Mouse (Mus musculus): Measurements from ENCODE around the gene Adgrg6.

Gene Adgrg6

GRCm38 (mm10) chr10:14544941-14545717 lies at the start of gene Adgrg6:
Gene Adgrg6, minus strand, starts transcription at chr10:14545659.
- DNase-seq (ENCODE audit: low read depth, low spot score), result no peak

DNA sequence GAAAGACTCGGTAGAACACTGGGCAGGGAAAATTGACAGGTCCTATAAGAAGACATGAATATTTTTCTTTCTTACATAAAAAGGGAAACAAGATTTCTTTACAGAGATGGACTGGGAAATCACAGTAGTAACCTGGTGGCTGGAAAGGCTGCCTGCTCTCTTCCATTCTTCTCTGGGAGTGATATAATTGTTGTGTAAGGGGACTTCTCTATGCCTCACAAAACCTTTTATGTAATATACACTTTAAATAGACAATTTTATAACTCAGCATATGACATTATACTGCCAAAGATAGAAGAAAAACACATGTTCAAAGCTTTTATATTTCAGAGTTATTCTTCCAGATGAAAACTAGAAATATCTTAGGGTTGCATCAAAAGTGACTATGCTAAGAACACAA lies 46.8 kb upstream of the Adgrg6 start:
- DNase-seq (ENCODE audit: low read depth, low spot score), result no peak

GRCm38 (mm10) chr10:14590816-14591215 lies 45.4 kb upstream of the Adgrg6 start:
- DNase-seq (ENCODE audit: low read depth, low spot score), result no peak

DNA sequence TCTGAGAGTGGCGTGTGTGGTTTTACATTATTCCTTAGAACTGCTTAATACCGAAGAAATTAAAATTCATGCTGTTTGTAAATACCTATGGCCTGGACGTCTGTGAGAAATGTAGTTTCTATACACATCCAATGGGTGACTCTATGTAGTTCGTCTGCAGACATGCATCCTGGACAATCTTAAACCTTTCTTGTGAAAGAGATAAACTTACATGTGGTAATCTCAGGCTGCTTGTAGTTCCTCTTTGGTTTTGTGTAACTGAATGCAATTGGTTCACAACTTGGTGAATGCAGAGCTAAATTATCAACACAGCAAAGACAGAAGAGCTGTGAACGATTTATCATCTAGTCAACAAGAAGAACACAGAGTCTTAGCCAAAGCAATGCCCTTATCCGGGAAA lies 44.2 kb upstream of the Adgrg6 start:
- DNase-seq (ENCODE audit: low read depth, low spot score), result no peak

GRCm38 (mm10) chr10:14583496-14583895 lies 38.0 kb upstream of the Adgrg6 start:
- DNase-seq (ENCODE audit: low read depth, low spot score), result no peak

DNA sequence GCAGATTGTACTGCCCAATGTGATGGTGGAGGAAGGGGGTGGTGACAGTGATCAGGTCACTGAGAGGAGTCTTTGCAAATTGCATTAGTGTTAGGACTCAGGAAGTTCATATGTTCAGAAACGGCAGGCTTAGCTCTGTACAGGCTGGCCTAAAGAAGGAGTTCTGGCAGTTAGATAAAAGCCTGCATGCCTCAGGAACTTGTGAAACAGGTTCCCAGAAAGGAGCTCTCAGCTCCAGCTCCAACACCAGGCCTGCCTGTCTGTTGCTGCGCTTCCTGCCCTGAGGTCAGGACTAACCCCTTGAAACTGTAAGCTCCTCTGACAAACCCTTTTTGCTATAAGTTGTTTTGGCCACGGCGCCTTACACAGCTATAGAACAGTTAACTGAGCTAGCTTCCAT lies 28.8 kb upstream of the Adgrg6 start:
- DNase-seq (ENCODE audit: low read depth, low spot score), result no peak

GRCm38 (mm10) chr10:14571143-14571542 lies 25.7 kb upstream of the Adgrg6 start:
- DNase-seq (ENCODE audit: low read depth, low spot score), result no peak

DNA sequence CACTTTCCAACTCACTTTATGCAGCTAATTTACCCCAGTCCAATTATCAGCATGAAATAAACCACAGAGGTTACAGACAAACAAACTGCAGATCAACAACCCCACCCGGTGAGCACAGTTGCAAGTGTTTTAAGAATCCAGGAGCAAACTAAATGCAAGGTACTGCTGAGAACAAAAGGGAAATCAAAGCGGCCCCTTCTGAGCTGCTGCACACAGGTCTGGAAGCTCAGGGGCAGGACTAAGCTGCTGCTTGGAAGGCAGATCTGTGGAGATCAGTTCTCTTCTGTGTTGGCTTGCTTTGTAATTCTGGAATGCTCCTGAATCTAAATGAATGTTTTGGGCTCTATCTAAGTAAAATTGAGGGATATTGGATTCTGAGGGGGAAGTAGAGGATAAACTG lies 25.2 kb upstream of the Adgrg6 start:
- no peak for DNase-seq (ENCODE audit: low read depth, low spot score)

GRCm38 (mm10) chr10:14546111-14546551 lies 672 bp upstream of the Adgrg6 start:
- no peak for DNase-seq (ENCODE audit: low read depth, low spot score)

- no peak for DNase-seq (ENCODE audit: low read depth, low spot score)
Observed at GRCm38 (mm10) chr10:14544608-14544940, 885 bp downstream of the Adgrg6 start.

DNA sequence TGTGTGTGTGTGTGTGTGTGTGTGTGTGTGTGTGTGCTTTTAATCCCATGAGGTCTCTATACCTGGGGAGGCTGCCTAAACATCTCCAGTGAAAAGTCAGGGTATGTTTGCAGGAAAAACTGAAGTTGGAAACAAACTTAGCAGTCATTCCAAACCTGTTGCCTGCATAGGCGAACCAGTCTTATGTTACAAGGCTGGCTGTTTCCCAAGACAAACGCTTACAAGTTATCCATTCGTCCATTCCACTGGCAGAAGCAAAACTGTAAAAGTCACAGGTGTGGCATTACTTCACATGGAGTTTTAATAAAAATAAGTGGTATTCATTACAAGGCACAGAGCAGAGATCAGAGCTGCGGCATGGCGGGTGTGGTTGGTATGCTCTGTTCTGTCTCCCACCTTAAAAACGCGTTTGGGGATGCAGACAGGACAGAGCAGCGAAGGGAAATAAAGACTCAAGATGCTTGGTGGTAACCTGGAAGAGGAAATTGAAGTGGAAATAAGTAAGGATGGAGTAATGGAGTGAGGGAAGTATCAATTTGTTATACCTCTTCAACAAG lies 1.9 kb downstream of the Adgrg6 start:
- DNase-seq (ENCODE audit: low read depth, low spot score), result no peak

- DNase-seq (ENCODE audit: low read depth, low spot score), result no peak
Observed at GRCm38 (mm10) chr10:14537102-14537501, 8.4 kb downstream of the Adgrg6 start.

DNA sequence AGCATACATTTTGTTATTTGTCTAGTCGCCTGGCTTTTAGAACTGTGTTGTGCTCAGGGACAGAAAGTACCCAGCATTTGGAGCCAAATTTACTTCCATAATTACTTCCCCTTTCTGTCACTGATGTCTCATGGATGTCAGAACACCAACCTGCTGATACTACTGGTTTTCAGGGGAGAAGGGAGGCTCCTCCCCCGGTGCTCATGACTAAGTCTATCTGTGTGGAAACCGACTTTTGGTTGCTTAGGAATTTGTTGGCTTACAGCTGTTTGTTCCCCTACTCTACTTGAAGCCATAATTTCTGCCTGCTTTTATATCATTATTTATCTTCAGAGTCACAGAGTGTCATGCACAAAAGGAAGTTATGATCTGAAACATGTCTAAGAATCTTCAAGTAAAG lies 14.4 kb downstream of the Adgrg6 start:
- no peak for DNase-seq (ENCODE audit: low read depth, low spot score)

DNA sequence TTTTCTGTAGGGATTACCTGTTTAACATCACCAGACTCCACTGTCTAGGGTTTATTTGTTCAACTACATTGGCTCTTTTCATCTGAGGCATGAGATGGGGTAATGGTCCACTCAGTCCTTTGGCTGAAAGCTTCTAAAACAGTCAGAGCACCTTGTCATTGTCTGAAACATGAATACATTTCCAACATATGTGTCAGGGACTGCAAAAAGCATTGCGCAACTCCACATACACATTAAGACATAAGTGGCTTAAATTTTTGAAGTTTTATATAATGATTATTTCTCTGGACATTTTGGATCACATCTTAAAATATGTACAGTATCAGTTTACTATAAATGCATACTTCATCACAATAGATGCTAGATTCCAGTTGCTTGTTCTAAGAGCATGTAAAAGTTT lies 14.8 kb downstream of the Adgrg6 start:
- no peak for DNase-seq (ENCODE audit: low read depth, low spot score)

DNA sequence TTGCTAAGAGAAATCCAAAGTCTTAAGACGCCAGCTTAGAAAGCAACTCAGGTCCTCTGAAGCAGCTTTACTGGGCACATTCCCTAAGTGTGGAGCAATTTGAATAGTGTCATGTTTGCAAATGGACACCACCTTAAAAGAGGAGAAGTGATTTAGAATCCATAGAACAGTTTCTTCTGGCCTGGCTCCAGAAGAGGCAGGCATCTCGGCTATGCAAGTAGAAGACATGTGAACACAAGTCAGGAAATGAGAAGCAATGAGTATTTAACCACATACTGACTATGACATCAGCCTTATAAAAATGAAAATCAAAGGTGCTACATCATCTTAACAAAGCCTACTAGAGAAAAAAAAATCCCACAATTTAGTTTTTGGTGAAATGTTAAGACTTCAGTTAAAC lies 17.7 kb downstream of the Adgrg6 start:
- no peak for DNase-seq (ENCODE audit: low read depth, low spot score)

DNA sequence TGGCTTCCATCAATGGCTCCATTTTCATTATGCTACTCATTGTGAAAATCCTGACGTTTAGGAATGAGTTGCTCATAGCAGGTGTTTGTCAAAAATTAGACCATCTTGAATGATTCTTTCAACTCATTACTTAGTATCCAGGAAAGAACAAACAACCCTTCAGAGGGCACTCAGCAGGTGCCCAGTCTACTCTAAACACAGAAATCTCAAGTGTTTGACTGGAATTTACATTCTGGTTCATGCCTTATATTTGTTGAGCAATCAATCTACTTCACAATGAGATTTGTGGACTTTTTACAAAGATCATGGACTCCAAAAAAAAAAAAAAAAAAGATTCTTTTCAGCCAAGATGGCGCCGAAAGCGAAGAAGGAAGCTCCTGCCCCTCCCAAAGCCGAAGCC lies 22.7 kb downstream of the Adgrg6 start:
- DNase-seq (ENCODE audit: low read depth, low spot score), result no peak

- no peak for DNase-seq (ENCODE audit: low read depth, low spot score)
Observed at GRCm38 (mm10) chr10:14520912-14521675, 24.4 kb downstream of the Adgrg6 start.

DNA sequence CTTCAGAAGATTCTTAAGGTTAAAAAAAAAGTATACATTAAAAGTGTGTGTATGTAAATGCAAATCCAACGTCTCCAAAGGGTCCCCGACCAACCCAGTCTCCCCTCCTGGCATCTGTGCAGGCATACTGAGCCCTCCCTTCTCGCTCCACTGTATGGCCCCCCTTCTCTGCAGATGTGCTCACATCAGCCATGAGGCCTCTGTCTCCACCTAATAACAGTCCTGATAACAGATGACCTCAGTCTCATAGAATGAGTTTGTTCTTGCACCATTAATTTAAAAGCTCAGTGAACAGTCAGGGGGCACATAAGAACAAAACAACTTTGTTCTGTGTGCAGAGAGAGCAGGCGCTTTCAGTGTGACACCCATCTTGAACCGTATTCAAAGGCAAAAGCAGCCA lies 27.6 kb downstream of the Adgrg6 start:
- DNase-seq (ENCODE audit: low read depth, low spot score), result no peak

- no peak for DNase-seq (ENCODE audit: low read depth, low spot score)
Observed at GRCm38 (mm10) chr10:14511904-14512663, 33.4 kb downstream of the Adgrg6 start.

- DNase-seq (ENCODE audit: low read depth, low spot score), result no peak
Observed at GRCm38 (mm10) chr10:14511157-14511556, 34.3 kb downstream of the Adgrg6 start.

GRCm38 (mm10) chr10:14495658-14496057 lies 49.8 kb downstream of the Adgrg6 start:
- DNase-seq (ENCODE audit: low read depth, low spot score), result no peak

- DNase-seq (ENCODE audit: low read depth, low spot score), result no peak
Observed at GRCm38 (mm10) chr10:14495204-14495603, 50.3 kb downstream of the Adgrg6 start.
